Mouse (Mus musculus): ENCODE measurements around the gene Olfr776. TPM values are rescaled to one million over a fixed set of nuclear protein-coding genes. Genes with fewer than 3 reads are reported as not detected.
"Not testable (repeated sequence)": the region's sequence is repeated elsewhere in the genome, so short reads cannot be mapped to it uniquely, and the experiment has no call there.

Olfr776 gene
- polyA plus RNA-seq (2015; fragmentation: Nextera tagmentation; extraction: Ambion mirVana), result not detected in 2 replicates

GRCm38 (mm10) chr10:129258827-129259226 is at the start of gene Olfr776:
Olfr776 (plus strand) TSS chr10:129259127.
- Histone ChIP-seq H3K27ac (no peak within 1 kb of the TSS), H3K4me1 (replicated peaks; ENCODE audit: insufficient read depth, low read length) (no peaks in the 10 kb centered on the region), H3K4me2 (ENCODE audit: low read length) (no peak within 1 kb of the TSS), H3K27me3 (ENCODE audit: insufficient read depth, low read length) (no peaks in the 10 kb centered on the region), H3K4me3 (replicated peaks; ENCODE audit: low read depth, low read length) (no peak within 1 kb of the TSS), H3K36me3 (ENCODE audit: insufficient read depth, low read length) (no peaks in the 10 kb centered on the region), H3K9me3 (replicated peaks; ENCODE audit: low read length) (no peaks in the 10 kb centered on the region), H3K9ac (ENCODE audit: low read depth, low read length) (no peak within 1 kb of the TSS)
- DNase-seq (ENCODE audit: low spot score), result no peak
- no peak for TF ChIP-seq CTCF (IDR thresholded peaks at IDR 0.05; ENCODE audit: low read depth)
- ATAC-seq (replicated peaks; ENCODE audit: low FRiP score, low read depth), result no peak

GRCm38 (mm10) chr10:129230737-129231136 is 28.2 kb upstream of the Olfr776 start:
- Histone ChIP-seq H3K9ac (ENCODE audit: low read depth, low read length) (no peak overlapping the region), H3K27ac (no peak overlapping the region), H3K9me3 (replicated peaks; ENCODE audit: low read length) (no peaks in the 10 kb centered on the region), H3K4me3 (replicated peaks; ENCODE audit: low read depth, low read length) (no peak overlapping the region), H3K27me3 (ENCODE audit: insufficient read depth, low read length) (no peaks in the 10 kb centered on the region), H3K4me2 (ENCODE audit: low read length) (no peak overlapping the region), H3K36me3 (ENCODE audit: insufficient read depth, low read length) (no peaks in the 10 kb centered on the region), H3K4me1 (replicated peaks; ENCODE audit: insufficient read depth, low read length) (no peaks in the 10 kb centered on the region)
- no peak for TF ChIP-seq CTCF (IDR thresholded peaks at IDR 0.05; ENCODE audit: low read depth)
- WGBS, result 79% methylated on average over 1 of the region's 1 CpGs
- ATAC-seq (replicated peaks; ENCODE audit: low FRiP score, low read depth) (no peak), DNase-seq (ENCODE audit: low spot score) (no peak)

- WGBS, result 69% methylated on average over 2 of the region's 2 CpGs
- no peaks in the 10 kb centered on the region for H3K4me1 ChIP-seq (replicated peaks; ENCODE audit: insufficient read depth, low read length)
- H3K4me3 ChIP-seq (replicated peaks; ENCODE audit: low read depth, low read length), result no peak within 1 kb of the TSS
- no peaks in the 10 kb centered on the region for H3K36me3 ChIP-seq (ENCODE audit: insufficient read depth, low read length)
- H3K4me2 ChIP-seq (ENCODE audit: low read length), result no peak within 1 kb of the TSS
- H3K9ac ChIP-seq (ENCODE audit: low read depth, low read length), result no peak within 1 kb of the TSS
- no peaks in the 10 kb centered on the region for H3K27me3 ChIP-seq (ENCODE audit: insufficient read depth, low read length)
- no peak for TF ChIP-seq CTCF (IDR thresholded peaks at IDR 0.05; ENCODE audit: low read depth)
- H3K9me3 ChIP-seq (replicated peaks; ENCODE audit: low read length), result no peaks in the 10 kb centered on the region
- DNase-seq (ENCODE audit: low spot score), result no peak
- no peak within 1 kb of the TSS for H3K27ac ChIP-seq
- no peak for ATAC-seq (replicated peaks; ENCODE audit: low FRiP score, low read depth)
Observed at GRCm38 (mm10) chr10:129235904-129236303, 23.0 kb upstream of the Olfr776 start, which contains the start of gene Olfr774. Olfr774 (plus strand) TSS chr10:129236204.

GRCm38 (mm10) chr10:129248112-129248511 is 10.8 kb upstream of the Olfr776 start, which contains the start of gene Olfr775:
Olfr775 (plus strand) TSS chr10:129248412.
- Histone ChIP-seq H3K36me3 (ENCODE audit: insufficient read depth, low read length) (no peaks in the 10 kb centered on the region), H3K4me1 (replicated peaks; ENCODE audit: insufficient read depth, low read length) (no peaks in the 10 kb centered on the region), H3K4me2 (ENCODE audit: low read length) (no peak within 1 kb of the TSS), H3K4me3 (replicated peaks; ENCODE audit: low read depth, low read length) (no peak within 1 kb of the TSS), H3K9ac (ENCODE audit: low read depth, low read length) (no peak within 1 kb of the TSS), H3K27ac (no peak within 1 kb of the TSS), H3K9me3 (replicated peaks; ENCODE audit: low read length) (no peaks in the 10 kb centered on the region), H3K27me3 (ENCODE audit: insufficient read depth, low read length) (no peaks in the 10 kb centered on the region)
- no peak for ATAC-seq (replicated peaks; ENCODE audit: low FRiP score, low read depth)
- no peak for DNase-seq (ENCODE audit: low spot score)
- no peak for TF ChIP-seq CTCF (IDR thresholded peaks at IDR 0.05; ENCODE audit: low read depth)
- WGBS, result 60% methylated on average over 3 of the region's 3 CpGs

GRCm38 (mm10) chr10:129271081-129271535 is 12.2 kb downstream of the Olfr776 start, which contains the start of gene Olfr777:
Olfr777 (minus strand) TSS chr10:129271485.
- ATAC-seq (replicated peaks; ENCODE audit: low FRiP score, low read depth), result no peak
- no peak within 1 kb of the TSS for H3K9ac ChIP-seq (ENCODE audit: low read depth, low read length)
- no peaks in the 10 kb centered on the region for H3K4me1 ChIP-seq (replicated peaks; ENCODE audit: insufficient read depth, low read length)
- no peaks in the 10 kb centered on the region for H3K36me3 ChIP-seq (ENCODE audit: insufficient read depth, low read length)
- TF ChIP-seq CTCF (IDR thresholded peaks at IDR 0.05; ENCODE audit: low read depth), result no peak
- WGBS, result 89% methylated on average over 2 of the region's 2 CpGs
- H3K27ac ChIP-seq, result no peak within 1 kb of the TSS
- DNase-seq (ENCODE audit: low spot score), result no peak
- H3K27me3 ChIP-seq (ENCODE audit: insufficient read depth, low read length), result no peaks in the 10 kb centered on the region
- H3K9me3 ChIP-seq (replicated peaks; ENCODE audit: low read length), result no peaks in the 10 kb centered on the region
- H3K4me3 ChIP-seq (replicated peaks; ENCODE audit: low read depth, low read length), result no peak within 1 kb of the TSS
- no peak within 1 kb of the TSS for H3K4me2 ChIP-seq (ENCODE audit: low read length)

- H3K9me3 ChIP-seq (replicated peaks; ENCODE audit: low read length); H3K27me3 ChIP-seq (ENCODE audit: insufficient read depth, low read length); H3K36me3 ChIP-seq (ENCODE audit: insufficient read depth, low read length); H3K4me2 ChIP-seq (ENCODE audit: low read length); H3K4me1 ChIP-seq (replicated peaks; ENCODE audit: insufficient read depth, low read length); H3K27ac ChIP-seq; H3K9ac ChIP-seq (ENCODE audit: low read depth, low read length); ATAC-seq (replicated peaks; ENCODE audit: low FRiP score, low read depth); DNase-seq (ENCODE audit: low spot score); H3K4me3 ChIP-seq (replicated peaks; ENCODE audit: low read depth, low read length): not testable (repeated sequence)
- WGBS, result 43% methylated on average over 1 of the region's 1 CpGs
Observed at GRCm38 (mm10) chr10:129312973-129313372, 54.0 kb downstream of the Olfr776 start.

- WGBS, result no CpG with 5 or more reads among the region's 1 CpGs
Observed at GRCm38 (mm10) chr10:129313521-129313920, 54.6 kb downstream of the Olfr776 start.

More at GRCm38 (mm10) chr10:129313521-129313920, 54.6 kb downstream of the Olfr776 start:
- not testable (repeated sequence) for H3K4me1 ChIP-seq (replicated peaks; ENCODE audit: insufficient read depth, low read length); H3K4me2 ChIP-seq (ENCODE audit: low read length); H3K9me3 ChIP-seq (replicated peaks; ENCODE audit: low read length); ATAC-seq (replicated peaks; ENCODE audit: low FRiP score, low read depth); H3K27me3 ChIP-seq (ENCODE audit: insufficient read depth, low read length); H3K4me3 ChIP-seq (replicated peaks; ENCODE audit: low read depth, low read length); H3K27ac ChIP-seq; H3K9ac ChIP-seq (ENCODE audit: low read depth, low read length); H3K36me3 ChIP-seq (ENCODE audit: insufficient read depth, low read length); DNase-seq (ENCODE audit: low spot score)

Other genes starting within 250 kb of the Olfr776 start
- gene Olfr763, start 248.3 kb upstream of the Olfr776 start, polyA plus RNA-seq (2015; fragmentation: Nextera tagmentation; extraction: Ambion mirVana), result not detected in 2 replicates
- not detected in 2 replicates for gene Olfr764-ps1, start 219.2 kb upstream of the Olfr776 start, polyA plus RNA-seq (2015; fragmentation: Nextera tagmentation; extraction: Ambion mirVana)
- not detected in 2 replicates for gene Olfr765, start 209.1 kb upstream of the Olfr776 start, polyA plus RNA-seq (2015; fragmentation: Nextera tagmentation; extraction: Ambion mirVana)
- not detected in 2 replicates for gene Olfr766-ps1, start 190.2 kb upstream of the Olfr776 start, polyA plus RNA-seq (2015; fragmentation: Nextera tagmentation; extraction: Ambion mirVana)
- gene Olfr767, start 176.2 kb upstream of the Olfr776 start, polyA plus RNA-seq (2015; fragmentation: Nextera tagmentation; extraction: Ambion mirVana), result not detected in 2 replicates
- 0.04 TPM in 1 of 2 replicates, not detected in the other for gene Olfr768, start 159.8 kb upstream of the Olfr776 start, polyA plus RNA-seq (2015; fragmentation: Nextera tagmentation; extraction: Ambion mirVana)
- gene Olfr769, start 141.3 kb upstream of the Olfr776 start, polyA plus RNA-seq (2015; fragmentation: Nextera tagmentation; extraction: Ambion mirVana), result not detected in 2 replicates
- gene Olfr770, start 120.1 kb upstream of the Olfr776 start, polyA plus RNA-seq (2015; fragmentation: Nextera tagmentation; extraction: Ambion mirVana), result not detected in 2 replicates
- gene Olfr771, start 94.4 kb upstream of the Olfr776 start, polyA plus RNA-seq (2015; fragmentation: Nextera tagmentation; extraction: Ambion mirVana), result not detected in 2 replicates
- not detected in 2 replicates for gene Olfr772, start 81.2 kb upstream of the Olfr776 start, polyA plus RNA-seq (2015; fragmentation: Nextera tagmentation; extraction: Ambion mirVana)
- not detected in 2 replicates for gene Olfr773, start 71.7 kb upstream of the Olfr776 start, polyA plus RNA-seq (2015; fragmentation: Nextera tagmentation; extraction: Ambion mirVana)
- gene Olfr774, start 22.9 kb upstream of the Olfr776 start, polyA plus RNA-seq (2015; fragmentation: Nextera tagmentation; extraction: Ambion mirVana), result not detected in 2 replicates
- gene Olfr775, start 10.7 kb upstream of the Olfr776 start, polyA plus RNA-seq (2015; fragmentation: Nextera tagmentation; extraction: Ambion mirVana), result not detected in 2 replicates
- gene Olfr777, start 12.4 kb downstream of the Olfr776 start, polyA plus RNA-seq (2015; fragmentation: Nextera tagmentation; extraction: Ambion mirVana), result not detected in 2 replicates
- gene Olfr780, start 59.0 kb downstream of the Olfr776 start, polyA plus RNA-seq (2015; fragmentation: Nextera tagmentation; extraction: Ambion mirVana), result not detected in 2 replicates
- gene Olfr781, start 69.7 kb downstream of the Olfr776 start, polyA plus RNA-seq (2015; fragmentation: Nextera tagmentation; extraction: Ambion mirVana), result not detected in 2 replicates
- not detected in 2 replicates for gene Olfr782, start 89.7 kb downstream of the Olfr776 start, polyA plus RNA-seq (2015; fragmentation: Nextera tagmentation; extraction: Ambion mirVana)
- gene Olfr784, start 125.0 kb downstream of the Olfr776 start, polyA plus RNA-seq (2015; fragmentation: Nextera tagmentation; extraction: Ambion mirVana), result not detected in 2 replicates
- gene Olfr785, start 146.3 kb downstream of the Olfr776 start, polyA plus RNA-seq (2015; fragmentation: Nextera tagmentation; extraction: Ambion mirVana), result not detected in 2 replicates
- gene Olfr786, start 168.2 kb downstream of the Olfr776 start, polyA plus RNA-seq (2015; fragmentation: Nextera tagmentation; extraction: Ambion mirVana), result not detected in 2 replicates
- gene Olfr787, start 202.7 kb downstream of the Olfr776 start, polyA plus RNA-seq (2015; fragmentation: Nextera tagmentation; extraction: Ambion mirVana), result not detected in 2 replicates
- gene Olfr788, start 211.9 kb downstream of the Olfr776 start, polyA plus RNA-seq (2015; fragmentation: Nextera tagmentation; extraction: Ambion mirVana), result not detected in 2 replicates
- gene Olfr789, start 225.6 kb downstream of the Olfr776 start, polyA plus RNA-seq (2015; fragmentation: Nextera tagmentation; extraction: Ambion mirVana), result not detected in 2 replicates
- not detected in 2 replicates for gene Olfr790, start 239.4 kb downstream of the Olfr776 start, polyA plus RNA-seq (2015; fragmentation: Nextera tagmentation; extraction: Ambion mirVana)

All from kidney, postnatal 0 days (tissue).